13 mouse cellular contexts compared by ENCODE assay signal in the genomic region with DNA sequence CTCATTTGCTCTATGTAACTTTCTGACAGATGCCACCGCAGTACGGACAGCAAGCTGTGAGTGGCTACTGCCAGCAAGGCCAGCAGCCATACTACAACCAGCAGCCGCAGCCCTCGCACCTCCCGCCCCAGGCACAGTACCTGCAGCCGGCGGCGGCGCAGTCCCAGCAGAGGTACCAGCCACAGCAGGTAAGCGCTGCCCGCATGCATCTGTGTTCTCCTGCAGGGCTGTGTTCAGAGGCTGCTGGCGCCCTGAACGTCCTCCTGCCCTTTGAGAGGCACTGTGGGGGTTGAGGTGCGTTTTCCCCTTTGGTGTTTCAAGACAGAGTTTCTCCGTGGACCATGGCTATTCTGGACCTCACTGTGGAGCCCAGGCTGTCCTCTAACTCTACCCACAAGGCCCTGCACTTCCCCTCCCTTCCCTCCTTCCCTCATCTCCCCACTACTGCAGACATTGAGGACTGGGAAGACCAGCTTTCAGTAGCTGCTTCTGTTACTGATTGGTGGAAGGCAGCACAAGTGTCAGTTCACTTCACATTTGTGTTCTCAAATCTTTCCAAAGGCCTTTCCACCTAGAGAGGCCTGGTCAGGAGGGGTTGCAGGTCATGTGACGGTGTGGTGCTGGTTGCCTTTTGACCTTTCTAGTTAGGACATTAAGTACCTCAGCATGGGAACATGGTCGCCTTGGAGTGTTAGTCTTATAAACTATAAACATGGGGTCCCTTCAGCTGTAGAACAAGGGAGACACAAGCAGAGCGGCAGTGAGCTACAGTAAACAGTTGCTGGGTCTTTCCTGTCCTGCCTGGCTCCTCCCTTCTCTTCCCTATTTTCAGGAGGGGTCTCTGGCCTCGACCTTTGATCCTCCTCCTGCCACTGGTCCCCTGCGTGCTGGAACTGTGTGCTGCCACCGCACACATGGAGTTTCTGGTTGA.
A peak's percentile ranks its signal among the peaks of the same experiment; 100 is the strongest.
DNase-seq lines count a peak whose midpoint lies in the region; ATAC-seq and TF ChIP-seq lines count a peak whose summit lies in the region.
"Had no signal": no experiment of that assay in that cellular context is flagged by ENCODE, and none has a peak within 500 bp of the region (broad histone marks: within the 10 kb centered on the region; RNA-seq: fewer than 3 reads in every experiment).

No protein-coding gene starts in this region.

- intact Hi-C loops in left cerebral cortex, adult 2 months (cut with DNase I) = no loop called here

- no peak for TF ChIP-seq CTCF in forebrain, postnatal 0 days (IDR thresholded peaks at IDR 0.05; ENCODE audit: low read depth)
- TF ChIP-seq CTCF in left cerebral cortex, adult 2 months (IDR thresholded peaks at IDR 0.05) = no peak

- no peak for ATAC-seq in forebrain, postnatal 0 days
- peak; percentile 22 to 39; a peak in 3 of 4 replicates for ATAC-seq in hematopoietic stem cell, adult 5-6 weeks (replicated peaks in 1 of 2; ENCODE audit: insufficient read depth in 1 of 2, low FRiP score in 2 of 2, low TSS enrichment in 1 of 2, low read depth in 1 of 2, poor library complexity in 2 of 2, severe bottlenecking in 2 of 2)
- ATAC-seq in megakaryocyte, adult 5-6 weeks (ENCODE audit: poor library complexity, severe bottlenecking) = peak; percentile 38; the same call in 1 of the 2 replicates

- H3K9me3 ChIP-seq in forebrain, embryonic 10.5 days = no peaks in the 10 kb centered on the region
- no peaks in the 10 kb centered on the region for H3K9me3 ChIP-seq in forebrain, postnatal 0 days (ENCODE audit: low read length)
- H3K9me3 ChIP-seq: midbrain, embryonic 12.5 days had no signal

- DNase-seq in forebrain, embryonic 10.5 days (ENCODE audit: extremely low spot score, low spot score) = no peak
- DNase-seq in forebrain, postnatal 0 days = no peak
- DNase-seq in kidney, adult 9 months = peak; percentile 68
- DNase-seq in kidney, postnatal 14 days = no peak
- DNase-seq in T-cell, adult 2 months (ENCODE audit: low spot score) = no peak
- no peak for DNase-seq in left cerebral cortex, adult 2 months (ENCODE audit: extremely low spot score in 1 of 2, low spot score in 2 of 2)
- DNase-seq: adrenal gland, postnatal 36 days; cerebellum, adult 9-10 months; gastrocnemius, postnatal 25 days; lung, adult 18-20 months had no signal

- WGBS in forebrain, embryonic 10.5 days = 70% methylated on average over 21 of the region's 21 CpGs
- 75% methylated on average over 21 of the region's 21 CpGs for WGBS in forebrain, postnatal 0 days

- peak overlapping the region; percentile 44 for H3K27ac ChIP-seq in forebrain, embryonic 10.5 days
- H3K27ac ChIP-seq in forebrain, postnatal 0 days (ENCODE audit: low read depth, low read length) = no peak overlapping the region
- no peak overlapping the region for H3K27ac ChIP-seq in left cerebral cortex, adult 2 months
- H3K27ac ChIP-seq: midbrain, embryonic 12.5 days had no signal

- H3K27me3 ChIP-seq in forebrain, embryonic 10.5 days (ENCODE audit: poor library complexity, severe bottlenecking) = no peaks in the 10 kb centered on the region
- H3K27me3 ChIP-seq in forebrain, postnatal 0 days (ENCODE audit: insufficient read depth, low read length) = no peaks in the 10 kb centered on the region
- H3K27me3 ChIP-seq: midbrain, embryonic 12.5 days had no signal

- no peak overlapping the region for H3K4me3 ChIP-seq in forebrain, embryonic 10.5 days
- no peak overlapping the region for H3K4me3 ChIP-seq in forebrain, postnatal 0 days (ENCODE audit: low read depth, low read length)
- no peak overlapping the region for H3K4me3 ChIP-seq in left cerebral cortex, adult 2 months
- H3K4me3 ChIP-seq: midbrain, embryonic 12.5 days had no signal

- H3K36me3 ChIP-seq in forebrain, embryonic 10.5 days (replicated peaks) = peaks cover 10% of the 10 kb centered on the region
- H3K36me3 ChIP-seq in forebrain, postnatal 0 days (ENCODE audit: insufficient read depth) = no peaks in the 10 kb centered on the region
- H3K36me3 ChIP-seq: midbrain, embryonic 12.5 days had no signal

- no peak overlapping the region for H3K4me2 ChIP-seq in forebrain, postnatal 0 days (ENCODE audit: low read depth)
- H3K4me2 ChIP-seq: midbrain, embryonic 12.5 days had no signal

- peaks cover 70% of the 10 kb centered on the region for H3K4me1 ChIP-seq in forebrain, embryonic 10.5 days
- H3K4me1 ChIP-seq in forebrain, postnatal 0 days (ENCODE audit: insufficient read depth) = 0 out of 2 replicates have a peak, but pooled peaks cover 4% of the 10 kb centered on the region

- no peak overlapping the region for H3K9ac ChIP-seq in forebrain, postnatal 0 days
- H3K9ac ChIP-seq: midbrain, embryonic 12.5 days had no signal
